Mouse (Mus musculus) gastrocnemius, postnatal 10 days (tissue): ENCODE measurements at regions not wholly inside any gene's neighbourhood (a gene's known extent, or its start where the extent isn't known, plus 50 kb on each side); places are given as distances from the start of the nearest gene placed in this dataset.

Source experiments
- DNase-seq: peaks from one replicate; pipeline ENCODE4 v3.0.0; 2021; ENCODE audit warnings: mixed read lengths

DNA sequence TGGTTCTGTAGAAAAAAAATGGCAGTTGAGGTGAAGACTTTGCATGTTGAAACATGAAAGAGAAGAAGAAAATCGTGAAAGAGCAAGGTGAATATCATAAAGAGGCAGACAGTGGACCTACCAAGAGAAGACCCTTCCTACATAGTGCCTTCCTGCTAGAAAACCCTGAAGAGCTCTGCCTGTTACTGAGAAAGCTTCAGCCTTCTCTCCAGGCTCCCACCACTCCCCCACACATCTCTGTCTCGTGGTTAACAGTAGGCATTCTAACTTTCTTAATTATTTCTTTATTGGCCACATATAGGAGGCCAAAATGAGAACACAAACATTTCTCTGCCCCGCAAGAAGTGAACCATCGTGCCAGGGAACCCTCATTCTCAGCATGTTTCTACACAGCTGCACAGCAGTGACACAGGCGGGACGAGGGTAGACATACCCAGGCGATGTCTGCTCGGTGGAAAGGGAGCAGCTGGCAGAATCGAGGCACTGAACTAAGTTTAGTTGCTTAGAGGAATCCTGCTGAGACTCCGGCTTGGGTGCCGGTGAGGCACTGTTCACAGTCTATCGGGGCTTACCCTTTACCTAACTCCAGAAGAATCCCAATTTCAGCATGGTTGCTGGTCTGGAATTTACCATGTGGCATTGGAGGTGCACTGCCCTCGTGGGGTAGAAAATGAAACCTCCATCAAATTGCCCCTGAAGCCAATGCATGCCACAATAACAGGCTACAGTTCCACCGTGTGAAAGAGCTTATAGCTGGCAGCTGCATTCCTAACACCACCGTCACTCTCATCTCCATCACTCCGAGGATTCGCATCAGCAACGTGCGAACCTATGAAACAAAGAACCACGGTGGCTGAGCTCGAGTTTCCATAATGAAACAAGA lies 260.4 kb upstream of the Tsc22d2 start:
- no peak for DNase-seq

DNA sequence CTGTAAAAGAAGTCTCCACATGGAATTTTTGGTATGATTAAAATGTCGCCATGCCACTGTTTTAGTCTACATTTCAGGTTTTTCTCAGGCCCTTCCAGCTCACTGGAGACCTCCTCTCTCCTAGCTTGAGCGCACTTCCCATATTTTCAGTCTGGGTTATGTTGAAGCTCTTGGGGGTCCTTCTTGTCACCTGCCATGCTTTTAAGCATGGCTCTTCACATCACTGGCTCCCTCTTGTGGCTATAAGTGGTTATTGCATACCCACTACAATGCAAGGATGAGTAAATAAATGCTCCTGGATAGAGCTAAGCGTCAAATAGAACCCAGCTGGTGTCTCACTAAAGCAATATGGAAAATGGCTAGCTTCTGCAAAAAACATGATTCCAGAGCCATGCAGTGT lies 255.1 kb upstream of the Tsc22d2 start:
- no peak for DNase-seq

GRCm38 (mm10) chr3:58162238-58162637 lies 252.3 kb upstream of the Tsc22d2 start:
- no peak for DNase-seq

DNA sequence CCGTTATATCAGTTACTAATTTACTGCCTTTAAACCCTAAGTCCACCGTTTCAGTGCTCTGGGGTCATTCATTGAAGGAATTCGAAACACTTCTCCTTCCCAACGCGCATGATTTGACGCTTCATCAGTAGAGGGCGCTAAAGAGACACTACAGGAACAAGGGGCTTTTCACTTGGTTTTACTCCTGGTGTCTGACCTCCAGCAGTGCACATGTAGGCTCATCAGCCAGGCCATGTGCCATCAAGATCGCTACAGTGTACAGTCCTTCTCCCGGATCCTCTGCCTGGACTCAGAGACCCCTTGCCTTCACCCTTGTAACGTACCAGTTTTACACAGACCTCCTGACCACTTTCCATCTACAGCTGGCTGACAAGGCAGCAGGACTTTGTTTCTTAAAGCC lies 250.7 kb upstream of the Tsc22d2 start:
- peak; percentile 72 for DNase-seq

- peak; percentile 6 for DNase-seq
These were observed 247.9 kb upstream of the Tsc22d2 start for GRCm38 (mm10) chr3:58166628-58167027.

DNA sequence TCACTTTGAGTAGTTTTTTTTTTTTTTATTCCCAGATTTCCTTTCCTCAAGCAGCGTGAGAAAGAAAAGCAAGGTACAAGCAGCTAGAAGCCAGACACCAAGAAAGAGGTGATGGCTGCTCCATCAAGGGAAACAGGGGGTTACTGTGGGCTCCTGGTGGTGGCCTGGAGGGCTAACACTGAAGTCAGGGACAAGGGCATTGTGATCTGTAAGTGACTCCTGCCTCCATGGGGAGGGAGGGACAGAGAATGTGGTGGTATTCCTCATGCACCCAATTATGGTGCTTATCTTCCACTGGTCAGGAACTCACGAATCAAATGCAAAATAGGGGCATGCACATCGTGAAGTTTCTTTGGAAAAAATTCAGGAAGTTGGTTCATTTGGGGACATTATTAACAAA lies 247.4 kb upstream of the Tsc22d2 start:
- DNase-seq, result no peak

DNA sequence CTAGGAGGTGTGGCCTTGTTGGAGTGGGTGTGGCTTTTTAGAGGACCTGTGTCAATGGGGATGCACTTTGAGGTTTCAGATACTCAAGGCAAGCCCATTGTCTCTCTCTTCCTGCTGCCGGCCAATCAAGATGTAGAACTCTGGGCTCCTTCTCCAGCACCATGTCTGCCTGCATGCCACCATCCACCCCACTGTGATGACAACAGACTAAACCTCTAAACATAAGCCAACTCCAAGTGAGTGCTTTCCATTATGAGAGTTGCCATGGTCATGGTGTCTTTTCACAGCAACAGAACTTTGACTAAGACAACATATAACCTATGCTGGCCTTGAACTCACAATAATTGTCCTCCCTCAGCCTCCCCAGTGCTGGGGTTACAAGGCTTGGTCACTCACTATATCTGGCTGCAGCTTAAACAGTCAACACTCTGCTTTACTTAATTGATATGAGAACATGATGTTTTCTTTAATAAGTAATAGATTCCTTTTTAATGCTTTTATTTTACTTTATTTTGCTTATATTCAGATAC lies 246.7 kb upstream of the Tsc22d2 start:
- no peak for DNase-seq

DNA sequence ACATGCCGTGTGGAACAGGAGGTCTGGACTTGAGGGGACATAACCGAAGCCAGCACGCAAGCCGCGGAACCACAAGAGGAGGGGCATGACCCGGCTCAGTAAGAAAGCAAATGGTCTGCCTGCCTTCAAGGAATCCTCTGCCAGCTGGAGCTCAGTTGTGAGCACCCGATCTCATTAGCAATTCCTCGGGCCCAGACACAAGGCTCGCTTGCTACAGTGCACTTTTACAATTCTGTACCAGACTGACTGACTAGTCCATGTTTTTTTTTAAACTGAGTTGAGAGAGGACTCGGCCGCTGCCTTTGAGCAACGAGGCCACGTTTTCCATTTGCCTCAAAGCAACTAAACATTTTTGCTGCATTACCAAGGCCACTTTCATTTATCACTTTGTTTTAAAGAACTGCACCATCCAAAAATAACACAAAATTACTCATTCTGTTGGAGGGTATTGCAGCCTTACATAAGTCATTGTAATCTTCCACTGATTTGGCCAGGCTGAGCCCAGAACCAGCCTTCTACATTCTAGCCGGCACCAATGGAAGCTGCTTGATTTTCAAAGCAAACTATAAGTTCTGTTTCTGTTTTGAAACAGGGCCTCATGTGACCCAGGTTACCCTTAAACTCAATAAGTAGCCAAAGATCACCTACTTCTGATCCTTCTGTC lies 245.9 kb upstream of the Tsc22d2 start:
- DNase-seq, result peak; percentile 26

- DNase-seq, result no peak
These were observed 244.7 kb upstream of the Tsc22d2 start for GRCm38 (mm10) chr3:58169786-58170185.

- DNase-seq, result no peak
These were observed 242.4 kb upstream of the Tsc22d2 start for GRCm38 (mm10) chr3:58172096-58172495.

DNA sequence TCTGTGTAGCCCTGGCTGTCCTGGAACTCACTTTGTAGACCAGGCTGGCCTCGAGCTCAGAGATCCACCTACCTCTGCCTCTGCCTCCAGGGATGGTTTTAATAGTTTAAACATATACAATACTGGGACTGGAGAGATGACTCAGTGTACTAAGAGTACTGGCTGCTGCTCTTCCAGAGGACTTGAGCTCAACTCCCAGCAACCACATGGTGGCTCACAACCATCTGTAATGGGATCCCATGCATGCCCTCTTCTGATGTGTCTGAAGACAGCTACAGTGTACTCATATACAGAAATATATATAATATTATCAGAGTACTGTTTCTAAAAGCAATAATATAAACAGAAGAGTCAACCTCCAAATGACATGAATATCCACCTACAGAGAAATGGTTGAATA lies 240.7 kb upstream of the Tsc22d2 start:
- no peak for DNase-seq

- DNase-seq, result no peak
These were observed 232.8 kb upstream of the Tsc22d2 start for GRCm38 (mm10) chr3:58181715-58182114.

GRCm38 (mm10) chr3:58182299-58182698 lies 232.2 kb upstream of the Tsc22d2 start:
- DNase-seq, result no peak

GRCm38 (mm10) chr3:58183279-58183678 lies 231.2 kb upstream of the Tsc22d2 start:
- DNase-seq, result no peak

DNA sequence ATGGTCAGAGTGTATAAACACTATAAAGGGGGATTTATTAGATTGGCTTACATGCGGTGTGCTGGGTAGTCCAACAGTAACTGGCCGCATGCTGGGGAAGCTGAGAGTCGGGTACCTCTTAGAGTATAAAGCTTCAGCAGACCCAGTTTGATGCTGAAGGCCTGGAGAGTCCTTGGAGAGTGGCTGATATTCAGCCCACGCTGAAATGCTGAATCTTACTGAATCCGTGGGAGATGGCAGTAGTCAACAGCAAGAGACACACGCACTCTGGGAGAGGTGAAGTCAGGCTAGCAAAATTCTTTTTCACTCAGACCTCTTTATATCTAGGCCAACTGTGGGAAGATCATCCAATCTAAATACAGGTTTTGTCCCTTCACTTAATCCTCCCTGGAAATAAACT lies 214.1 kb upstream of the Tsc22d2 start:
- DNase-seq, result no peak

GRCm38 (mm10) chr3:58202816-58203215 lies 211.7 kb upstream of the Tsc22d2 start:
- DNase-seq, result no peak

- no peak for DNase-seq
These were observed 210.7 kb upstream of the Tsc22d2 start for GRCm38 (mm10) chr3:58203806-58204205.

GRCm38 (mm10) chr3:58205526-58205925 lies 209.0 kb upstream of the Tsc22d2 start:
- no peak for DNase-seq

DNA sequence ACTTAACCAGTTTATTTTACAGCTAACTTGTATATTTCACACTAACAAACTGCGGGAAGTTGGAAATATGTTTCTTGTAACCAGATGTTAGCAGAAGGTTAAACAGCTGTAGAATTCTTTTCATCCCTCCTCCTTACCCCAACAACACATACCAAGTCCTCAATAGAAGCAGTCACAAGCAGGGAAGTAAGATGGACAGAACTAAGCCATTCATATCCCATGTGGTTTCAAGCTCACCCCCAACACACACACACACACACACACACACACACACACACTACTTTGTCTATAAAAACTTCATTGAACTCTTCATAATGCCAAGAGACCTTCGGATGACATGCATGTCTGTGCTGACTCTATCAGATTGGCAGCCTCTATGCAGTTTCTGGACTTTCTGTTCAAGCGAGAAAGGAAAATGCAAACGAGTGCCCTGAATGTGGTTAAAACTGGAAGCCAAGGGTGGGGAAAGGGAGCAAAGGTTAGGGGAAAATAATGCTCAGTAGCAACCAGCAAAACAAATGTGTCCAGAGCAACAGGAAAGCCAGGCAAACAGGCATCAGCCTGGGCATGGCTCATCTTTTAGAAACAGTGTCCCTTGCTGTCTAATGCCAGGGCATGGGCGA lies 207.6 kb upstream of the Tsc22d2 start:
- no peak for DNase-seq

DNA sequence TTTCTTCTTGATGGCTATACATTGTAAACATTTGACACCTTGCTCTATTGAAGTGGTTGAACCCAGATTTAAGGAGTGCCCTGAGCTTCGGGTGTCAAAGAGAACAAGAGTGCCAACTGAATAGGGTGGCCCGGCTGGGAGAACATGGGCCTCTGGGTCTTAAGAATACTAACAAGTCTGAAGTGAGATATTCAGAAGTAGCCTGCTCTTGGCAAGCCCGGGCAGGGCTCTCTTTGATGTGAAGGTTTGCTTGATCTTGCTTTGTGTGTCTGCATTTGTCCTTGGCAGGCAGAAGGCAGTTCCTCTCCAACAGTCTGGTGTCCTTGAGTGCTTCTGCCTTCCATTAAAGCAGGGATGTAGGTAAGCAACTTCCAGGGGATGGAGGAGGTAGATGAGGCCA lies 203.5 kb upstream of the Tsc22d2 start:
- DNase-seq, result no peak

- no peak for DNase-seq
These were observed 189.8 kb upstream of the Tsc22d2 start for GRCm38 (mm10) chr3:58224696-58225095.

DNA sequence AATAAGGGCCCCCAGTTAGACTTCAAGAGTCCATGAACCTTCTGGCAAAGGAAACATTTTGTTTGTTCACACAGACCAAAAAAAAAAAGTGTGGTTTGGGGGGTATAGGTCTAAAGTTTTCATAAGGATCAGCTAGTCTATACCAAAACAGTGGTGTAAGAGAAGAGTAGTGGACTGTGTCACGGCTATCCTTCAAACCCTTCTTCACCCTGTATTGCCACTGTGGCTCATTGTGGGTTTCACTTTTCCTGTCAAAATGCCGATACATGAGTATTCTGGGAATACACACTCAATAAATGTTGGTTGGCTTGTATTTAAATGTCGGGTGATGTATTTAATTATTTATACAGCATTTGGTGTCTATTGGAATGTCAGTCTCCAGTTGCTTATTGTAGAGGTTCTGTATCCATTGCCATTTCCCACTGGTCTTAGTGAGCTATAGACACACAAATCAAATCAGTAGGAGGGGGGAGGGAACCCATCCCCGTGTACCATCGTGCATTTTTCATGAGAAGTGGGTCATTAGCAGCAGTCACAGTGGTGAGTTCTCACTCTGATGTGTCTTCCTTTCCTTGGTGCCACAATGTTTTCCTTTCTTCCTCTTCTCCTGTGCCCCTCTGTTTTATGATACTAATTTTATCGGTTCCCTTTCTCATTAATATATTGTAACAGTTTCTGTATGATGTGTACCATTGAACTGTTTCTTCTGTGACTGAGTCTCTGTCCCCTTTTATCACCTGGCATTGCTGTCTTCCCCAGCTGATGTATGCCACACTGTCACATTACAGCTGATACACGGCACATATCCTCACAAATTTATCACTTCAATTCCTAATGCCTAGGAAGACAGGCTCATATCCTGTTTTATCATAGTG lies 187.8 kb upstream of the Tsc22d2 start:
- no peak for DNase-seq
